Mouse (Mus musculus): ENCODE results near the gene Pou6f1. TPM values are rescaled to one million over a fixed set of nuclear protein-coding genes. Genes with fewer than 3 reads are reported as not detected.

The Pou6f1 gene
- polyA plus RNA-seq (2016; fragmentation: Nextera tagmentation; extraction: Ambion mirVana) = 28.9 and 38.6 TPM in 2 replicates

DNA sequence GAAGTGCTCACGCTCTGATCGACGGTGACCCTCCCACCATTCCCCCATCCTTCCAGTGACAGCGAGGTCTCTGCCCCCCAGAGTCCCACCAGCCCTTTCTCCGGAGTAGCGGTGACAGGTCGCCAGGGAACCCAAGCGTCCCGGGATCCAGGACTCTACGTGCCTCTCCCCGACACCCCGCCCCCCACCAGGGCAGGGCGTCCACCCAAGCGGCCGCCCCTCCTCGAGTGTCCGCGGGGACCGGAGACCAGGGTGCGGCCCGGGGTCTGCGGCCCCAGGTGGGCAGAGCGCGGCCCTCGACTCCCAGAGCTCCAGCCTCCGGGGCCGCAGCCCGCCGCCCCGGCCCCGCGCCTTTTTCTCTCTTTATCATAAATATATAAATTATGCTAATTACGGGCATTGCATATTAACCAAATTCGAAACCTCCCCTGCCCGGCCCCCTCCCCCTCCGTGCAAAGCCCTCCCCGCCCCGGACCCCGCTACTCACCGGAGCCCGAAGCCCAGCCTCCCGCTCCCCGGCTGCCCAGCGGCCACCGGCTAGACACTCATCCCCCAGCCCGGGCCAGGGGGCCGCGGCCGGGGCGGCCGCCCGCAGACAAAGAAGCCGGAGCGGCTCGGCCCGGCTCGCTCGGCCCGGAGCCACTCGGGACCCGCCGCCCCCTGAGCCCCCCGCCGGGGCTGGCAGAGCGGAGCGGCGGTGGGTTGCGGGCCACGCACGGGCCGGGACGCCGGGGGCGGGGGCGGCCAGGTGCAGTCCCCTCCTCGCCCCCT, at the start of gene Pou6f1:
Gene Pou6f1 (minus strand): TSS at position 709 of the 771 bp plus-strand sequence.
- H3K27me3 ChIP-seq = peaks cover 25% of the 10 kb centered on the region
- H3K9me3 ChIP-seq (replicated peaks) = no peaks in the 10 kb centered on the region
- H3K27ac ChIP-seq = peak within 1 kb of the TSS; percentile 90
- WGBS = under 1% methylated on average over 57 of the region's 76 CpGs
- peak within 1 kb of the TSS; percentile 98 for H3K9ac ChIP-seq
- no peaks in the 10 kb centered on the region for H3K36me3 ChIP-seq
- ATAC-seq (ENCODE audit: low FRiP score) = peak; percentile 80
- H3K4me3 ChIP-seq = peak within 1 kb of the TSS; percentile 89
- peaks cover 13% of the 10 kb centered on the region for H3K4me1 ChIP-seq
- peak within 1 kb of the TSS; percentile 83 for H3K4me2 ChIP-seq (replicated peaks)

DNA sequence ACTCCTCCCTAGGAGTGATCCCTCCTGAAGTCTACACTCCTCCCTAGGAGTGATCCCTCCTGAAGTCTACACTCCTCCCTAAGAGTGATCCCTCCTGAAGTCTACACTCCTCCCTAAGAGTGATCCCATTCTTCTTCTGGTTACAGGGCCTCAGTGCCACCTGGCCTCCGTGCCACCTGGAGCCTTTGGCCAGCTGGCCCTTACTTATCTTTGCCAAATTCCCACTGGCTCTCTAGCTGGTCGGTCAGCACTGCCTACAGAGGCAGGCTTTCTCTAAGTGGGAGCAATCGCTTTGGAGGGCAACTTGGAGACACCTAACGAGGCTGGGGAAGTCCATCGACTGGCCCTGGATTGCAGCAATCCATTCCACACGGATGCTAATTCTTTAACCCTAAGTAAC, 46.4 kb upstream of the Pou6f1 start:
- WGBS = 82% methylated on average over 6 of the region's 6 CpGs
- Histone ChIP-seq H3K36me3 (no peaks in the 10 kb centered on the region), H3K9ac (no peak overlapping the region), H3K27me3 (no peaks in the 10 kb centered on the region), H3K4me3 (no peak overlapping the region), H3K4me2 (replicated peaks) (no peak overlapping the region), H3K4me1 (no peaks in the 10 kb centered on the region), H3K27ac (no peak overlapping the region), H3K9me3 (replicated peaks) (no peaks in the 10 kb centered on the region)
- no peak for ATAC-seq (ENCODE audit: low FRiP score)

DNA sequence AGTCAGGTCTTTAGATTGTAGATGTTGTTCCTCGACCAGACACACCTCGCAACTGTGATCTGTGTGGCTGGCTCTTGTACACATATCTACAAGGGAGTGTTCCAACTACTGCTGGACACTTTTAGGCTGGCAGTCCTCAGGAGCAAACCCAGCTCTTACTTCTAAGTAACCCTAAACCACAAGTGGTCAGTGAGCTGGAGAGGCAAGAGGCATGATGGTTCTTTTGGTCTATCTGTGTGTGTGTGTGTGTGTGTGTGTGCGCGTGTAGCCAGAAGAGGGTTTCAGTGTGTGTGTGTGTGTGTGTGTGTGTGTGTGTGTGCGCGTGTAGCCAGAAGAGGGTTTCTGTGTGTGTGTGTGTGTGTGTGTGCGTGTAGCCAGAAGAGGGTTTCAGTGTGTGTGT, 42.7 kb upstream of the Pou6f1 start:
- H3K4me1 ChIP-seq = no peaks in the 10 kb centered on the region
- no peaks in the 10 kb centered on the region for H3K9me3 ChIP-seq (replicated peaks)
- no peak overlapping the region for H3K4me2 ChIP-seq (replicated peaks)
- no peaks in the 10 kb centered on the region for H3K36me3 ChIP-seq
- WGBS = 95% methylated on average over 7 of the region's 7 CpGs
- ATAC-seq (ENCODE audit: low FRiP score) = no peak
- H3K9ac ChIP-seq = no peak overlapping the region
- H3K27ac ChIP-seq = no peak overlapping the region
- H3K4me3 ChIP-seq = no peak overlapping the region
- peaks cover 16% of the 10 kb centered on the region for H3K27me3 ChIP-seq

DNA sequence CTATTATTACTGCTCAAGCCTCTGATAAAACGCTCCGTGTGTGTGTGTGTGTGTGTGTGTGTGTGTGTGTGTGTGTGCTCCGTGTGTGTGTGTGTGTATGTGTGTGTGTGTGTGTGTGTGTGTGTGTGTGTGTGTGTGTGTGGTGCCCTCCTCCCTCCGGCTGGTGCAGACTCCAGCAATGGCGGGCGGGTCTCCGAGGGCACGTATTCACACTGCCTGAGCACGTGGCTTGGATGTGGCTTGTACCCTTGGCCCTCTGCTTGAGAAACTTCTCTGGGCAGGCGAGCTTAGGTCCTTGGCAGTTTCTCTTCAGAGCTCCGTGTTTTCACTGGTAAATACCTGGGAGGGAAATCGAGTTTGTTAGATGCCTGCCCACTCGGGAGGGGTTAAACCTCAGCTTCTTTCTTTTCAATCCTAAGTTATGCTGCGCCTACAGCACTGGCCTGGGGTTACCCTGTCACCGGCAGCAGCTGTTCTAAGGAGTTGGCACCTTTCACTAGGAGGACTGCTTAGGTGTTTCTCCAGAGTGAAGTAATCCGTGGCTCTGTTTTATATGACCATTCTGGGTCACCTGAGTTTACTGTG, 41.5 kb upstream of the Pou6f1 start:
- no peak for ATAC-seq (ENCODE audit: low FRiP score)
- Histone ChIP-seq H3K9ac (no peak overlapping the region), H3K4me2 (replicated peaks) (no peak overlapping the region), H3K9me3 (replicated peaks) (no peaks in the 10 kb centered on the region), H3K4me1 (peaks cover 9% of the 10 kb centered on the region), H3K27me3 (peaks cover 28% of the 10 kb centered on the region), H3K36me3 (no peaks in the 10 kb centered on the region), H3K27ac (no peak overlapping the region), H3K4me3 (no peak overlapping the region)
- 67% methylated on average over 11 of the region's 16 CpGs for WGBS

DNA sequence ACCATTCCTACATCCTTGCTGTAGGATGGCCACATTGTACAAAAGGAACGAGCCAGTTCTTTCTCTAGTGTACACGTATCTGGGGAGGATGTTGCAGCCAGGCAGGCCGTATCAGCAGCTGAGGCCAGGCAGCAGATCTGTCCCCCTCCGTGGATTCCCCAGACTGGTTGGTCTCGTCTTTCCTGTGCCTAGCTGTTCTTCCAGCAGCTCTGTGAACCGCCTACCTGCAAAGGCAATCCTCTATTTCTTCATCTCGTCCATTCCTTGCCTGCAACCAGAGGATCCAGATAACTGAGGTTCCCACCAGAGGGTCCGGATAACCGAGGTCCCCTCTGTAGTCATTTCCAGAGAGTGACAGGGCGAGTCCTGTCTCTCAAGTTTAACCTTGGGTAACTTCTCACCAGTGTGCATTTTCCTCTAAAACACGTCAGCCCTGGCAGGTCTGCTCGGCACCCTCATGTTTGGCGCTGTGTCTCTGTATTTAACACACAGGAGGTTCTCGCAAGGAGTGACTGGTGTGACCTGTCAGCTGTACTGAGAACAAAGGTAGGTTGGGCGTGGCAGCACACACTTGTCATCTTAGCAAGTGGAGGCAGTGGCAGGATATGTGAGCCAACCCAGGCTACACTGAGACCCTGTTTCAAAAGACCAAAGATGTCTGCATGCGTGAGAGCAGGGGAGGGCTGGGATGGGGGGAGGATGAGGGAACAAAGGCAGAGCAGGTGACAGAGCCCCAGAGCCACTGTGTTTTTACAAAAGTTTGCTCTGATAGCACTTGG, 40.4 kb upstream of the Pou6f1 start:
- Histone ChIP-seq H3K27me3 (peaks cover 39% of the 10 kb centered on the region), H3K27ac (no peak overlapping the region), H3K4me2 (replicated peaks) (no peak overlapping the region), H3K36me3 (no peaks in the 10 kb centered on the region), H3K9ac (no peak overlapping the region), H3K4me3 (no peak overlapping the region), H3K9me3 (replicated peaks) (no peaks in the 10 kb centered on the region), H3K4me1 (peaks cover 13% of the 10 kb centered on the region)
- WGBS = 69% methylated on average over 16 of the region's 16 CpGs
- no peak for ATAC-seq (ENCODE audit: low FRiP score)

DNA sequence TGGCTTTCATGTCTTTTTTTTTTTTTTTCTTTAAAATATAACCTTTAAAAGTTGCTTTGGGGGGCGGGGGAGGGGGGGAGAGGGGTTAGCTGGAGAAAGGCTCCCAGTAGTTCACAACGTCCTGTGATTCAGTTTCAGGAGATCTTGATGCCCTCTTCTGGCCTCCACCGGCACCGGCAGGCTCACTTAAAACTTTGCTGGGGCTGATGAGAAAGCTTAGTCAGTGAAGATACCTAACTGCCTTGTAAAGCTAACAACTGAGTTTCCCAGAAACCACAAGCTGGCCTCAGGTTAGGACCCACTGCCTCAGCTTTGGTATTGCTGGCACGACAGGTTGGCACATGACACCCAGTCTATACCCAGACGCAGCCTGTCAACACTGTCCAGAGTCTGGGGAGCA, 37.9 kb upstream of the Pou6f1 start:
- Histone ChIP-seq H3K9me3 (replicated peaks) (no peaks in the 10 kb centered on the region), H3K4me2 (replicated peaks) (no peak overlapping the region), H3K27ac (no peak overlapping the region), H3K4me1 (peaks cover 13% of the 10 kb centered on the region), H3K36me3 (no peaks in the 10 kb centered on the region), H3K27me3 (peaks cover 59% of the 10 kb centered on the region), H3K4me3 (no peak overlapping the region), H3K9ac (no peak overlapping the region)
- no peak for ATAC-seq (ENCODE audit: low FRiP score)
- WGBS = 16% methylated on average over 6 of the region's 6 CpGs

DNA sequence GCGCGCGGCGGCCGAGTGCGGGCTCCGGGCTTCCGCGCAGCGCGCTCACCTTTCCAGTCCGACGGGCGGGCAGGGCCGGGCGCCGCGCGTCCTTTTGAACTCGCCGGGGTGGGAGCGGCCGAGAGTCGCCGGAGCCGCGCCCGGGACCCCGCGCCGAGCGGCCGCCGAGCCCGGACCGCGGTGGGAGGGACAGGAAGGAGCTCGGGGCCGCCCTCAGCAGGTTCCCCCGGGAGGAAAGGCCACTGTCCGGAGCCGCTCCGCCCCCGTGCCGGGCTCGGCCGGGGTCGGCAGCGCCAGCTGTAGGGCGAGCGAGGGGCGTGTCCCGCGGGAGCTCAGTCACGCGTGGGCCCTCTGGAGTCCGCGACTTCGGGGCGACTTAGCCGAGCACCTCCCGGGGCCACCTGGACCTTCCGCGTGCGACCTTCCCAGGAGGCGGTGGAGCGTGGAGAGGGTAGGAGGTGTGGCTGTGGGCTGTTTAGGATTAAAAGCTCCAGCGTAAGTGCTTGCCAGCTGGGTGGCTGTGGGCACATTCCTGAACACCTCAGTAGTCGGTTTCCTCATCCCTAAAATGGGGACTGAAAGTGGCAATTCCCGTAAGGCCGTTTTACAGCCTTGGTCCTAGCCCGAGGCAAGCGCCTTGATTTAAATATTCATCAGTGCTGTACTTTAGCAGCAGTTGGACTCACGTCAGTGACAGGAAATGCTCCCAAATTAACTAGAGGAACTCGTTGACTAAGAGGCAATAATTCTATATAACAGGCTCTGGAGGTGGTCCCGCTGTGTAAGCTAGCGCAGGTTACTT, 37.1 kb upstream of the Pou6f1 start, which contains the start of gene Smagp:
Gene Smagp (minus strand): TSS at position 241 of the 802 bp plus-strand sequence.
- Histone ChIP-seq H3K27ac (no peak within 1 kb of the TSS), H3K36me3 (no peaks in the 10 kb centered on the region), H3K4me3 (peak within 1 kb of the TSS; percentile 46), H3K9ac (peak within 1 kb of the TSS; percentile 40), H3K9me3 (replicated peaks) (no peaks in the 10 kb centered on the region), H3K4me1 (peaks cover 13% of the 10 kb centered on the region), H3K4me2 (replicated peaks) (peak within 1 kb of the TSS; percentile 69), H3K27me3 (peaks cover 62% of the 10 kb centered on the region)
- under 1% methylated on average over 68 of the region's 77 CpGs for WGBS
- ATAC-seq (ENCODE audit: low FRiP score) = no peak

DNA sequence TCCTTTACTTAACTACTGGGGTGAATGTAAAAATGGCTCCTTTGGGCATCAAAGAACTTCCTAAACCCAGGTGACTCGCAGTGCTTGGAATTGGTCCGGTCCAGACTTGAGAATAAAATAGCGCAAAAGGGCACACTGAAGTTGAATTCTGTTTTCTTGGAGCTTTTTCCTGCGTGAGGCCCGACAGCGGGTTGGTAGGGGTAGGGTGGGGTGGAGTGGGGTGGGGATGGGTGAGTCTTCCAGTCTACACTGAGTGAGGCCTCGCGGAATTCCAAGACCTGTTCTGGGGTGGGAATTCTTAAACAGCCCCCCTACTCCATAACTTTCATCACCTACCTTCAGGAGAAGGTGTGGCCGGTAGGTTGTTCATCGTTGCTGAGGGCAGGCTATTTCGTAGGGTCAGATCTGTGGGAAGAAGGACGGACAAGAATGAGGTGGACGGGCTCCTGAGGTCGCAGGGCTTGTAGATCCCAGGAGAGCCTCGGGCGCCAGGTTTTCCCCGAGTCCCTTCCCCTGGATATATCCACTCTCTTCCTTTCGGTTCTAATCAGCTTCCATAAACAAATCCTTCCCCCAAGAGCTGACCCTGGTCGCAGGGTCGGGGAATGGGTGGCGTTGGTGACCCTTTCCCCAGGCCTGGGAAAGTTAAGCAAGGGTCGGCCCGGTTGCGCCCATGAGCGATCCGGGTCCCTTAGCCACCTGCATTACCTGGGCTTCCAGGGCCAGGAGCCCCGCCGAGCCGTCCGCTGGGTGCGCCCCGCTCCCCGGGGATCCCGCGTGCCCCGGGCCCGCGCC, 36.3 kb upstream of the Pou6f1 start:
- no peak for ATAC-seq (ENCODE audit: low FRiP score)
- peaks cover 62% of the 10 kb centered on the region for H3K27me3 ChIP-seq
- no peaks in the 10 kb centered on the region for H3K9me3 ChIP-seq (replicated peaks)
- peaks cover 13% of the 10 kb centered on the region for H3K4me1 ChIP-seq
- peak overlapping the region; percentile 69 for H3K4me2 ChIP-seq (replicated peaks)
- no peak overlapping the region for H3K27ac ChIP-seq
- H3K4me3 ChIP-seq = peak overlapping the region; percentile 46
- H3K36me3 ChIP-seq = no peaks in the 10 kb centered on the region
- peak overlapping the region; percentile 40 for H3K9ac ChIP-seq
- WGBS = 4% methylated on average over 38 of the region's 38 CpGs

DNA sequence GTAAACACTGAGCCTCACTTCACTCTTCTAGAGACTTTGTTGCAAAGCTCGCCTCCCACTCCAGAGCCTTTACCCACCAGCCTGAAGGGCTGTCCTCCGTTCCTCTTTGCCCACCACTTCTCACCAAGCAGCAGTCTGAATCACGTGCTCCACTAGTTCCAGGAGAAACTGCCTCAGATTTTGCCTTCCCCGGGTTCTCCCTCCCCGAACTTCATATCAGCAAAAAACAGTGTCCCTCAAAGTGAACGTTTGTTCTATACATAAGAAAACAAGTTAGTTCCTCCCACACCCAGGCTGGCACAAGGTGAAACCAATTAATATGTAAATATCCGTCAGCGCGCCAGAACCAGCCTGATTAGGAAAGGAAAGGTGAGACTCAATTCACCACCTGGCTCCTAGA, 35.5 kb upstream of the Pou6f1 start:
- Histone ChIP-seq H3K4me3 (no peak overlapping the region), H3K36me3 (no peaks in the 10 kb centered on the region), H3K9me3 (replicated peaks) (no peaks in the 10 kb centered on the region), H3K9ac (no peak overlapping the region), H3K27ac (no peak overlapping the region), H3K4me2 (replicated peaks) (no peak overlapping the region), H3K4me1 (peaks cover 13% of the 10 kb centered on the region), H3K27me3 (peaks cover 62% of the 10 kb centered on the region)
- 9% methylated on average over 9 of the region's 9 CpGs for WGBS
- no peak for ATAC-seq (ENCODE audit: low FRiP score)

DNA sequence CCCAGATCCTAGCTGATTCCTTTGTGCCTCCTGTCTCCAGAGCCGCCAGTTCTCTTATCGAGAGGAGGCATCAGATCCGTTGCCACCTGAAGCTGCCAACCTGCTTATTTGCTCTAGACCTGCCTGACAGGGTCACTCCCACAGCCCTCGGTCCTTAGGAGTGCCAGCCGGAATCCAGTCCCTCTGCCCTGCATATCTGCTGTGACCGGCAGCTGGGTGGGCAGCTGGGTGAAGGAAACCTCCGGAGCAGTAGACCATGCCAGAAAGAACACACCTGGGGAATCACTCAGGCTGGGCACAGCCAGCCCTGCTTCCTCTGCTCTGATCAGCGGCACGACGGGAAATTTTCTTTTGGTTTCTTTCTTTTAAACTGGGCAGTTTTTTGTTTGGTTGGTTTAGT, 33.6 kb upstream of the Pou6f1 start:
- H3K9me3 ChIP-seq (replicated peaks) = no peaks in the 10 kb centered on the region
- peaks cover 14% of the 10 kb centered on the region for H3K4me1 ChIP-seq
- H3K4me3 ChIP-seq = no peak overlapping the region
- no peak overlapping the region for H3K9ac ChIP-seq
- peaks cover 61% of the 10 kb centered on the region for H3K27me3 ChIP-seq
- no peak overlapping the region for H3K27ac ChIP-seq
- ATAC-seq (ENCODE audit: low FRiP score) = no peak
- H3K36me3 ChIP-seq = no peaks in the 10 kb centered on the region
- WGBS = 80% methylated on average over 10 of the region's 10 CpGs
- H3K4me2 ChIP-seq (replicated peaks) = no peak overlapping the region

DNA sequence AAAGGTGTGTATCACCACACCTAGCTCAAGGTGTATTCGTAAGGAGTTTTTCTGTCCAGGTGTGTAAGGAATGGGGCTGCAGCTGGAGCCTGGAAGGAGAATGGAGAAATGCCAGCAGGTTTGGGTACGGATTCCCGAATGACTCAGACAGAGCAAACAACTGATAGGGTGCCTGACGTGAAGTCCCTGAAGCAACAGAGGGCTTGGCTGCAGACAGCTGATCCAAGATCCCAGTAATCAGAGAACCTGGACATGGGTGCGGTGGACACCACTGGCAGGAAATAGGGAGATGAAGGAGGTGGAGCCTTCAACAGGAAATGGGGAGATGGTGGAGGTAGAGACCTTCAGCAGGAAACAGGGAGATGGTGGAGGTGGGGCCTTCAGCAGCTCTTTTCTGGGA, 32.5 kb upstream of the Pou6f1 start:
- no peaks in the 10 kb centered on the region for H3K9me3 ChIP-seq (replicated peaks)
- H3K27ac ChIP-seq = no peak overlapping the region
- peaks cover 50% of the 10 kb centered on the region for H3K27me3 ChIP-seq
- H3K36me3 ChIP-seq = no peaks in the 10 kb centered on the region
- H3K9ac ChIP-seq = no peak overlapping the region
- no peak for ATAC-seq (ENCODE audit: low FRiP score)
- H3K4me1 ChIP-seq = peaks cover 20% of the 10 kb centered on the region
- 87% methylated on average over 5 of the region's 5 CpGs for WGBS
- H3K4me3 ChIP-seq = no peak overlapping the region
- H3K4me2 ChIP-seq (replicated peaks) = no peak overlapping the region

Measured in hindbrain, embryonic 12.5 days (tissue).